Mouse (Mus musculus) neutrophil, adult 59 days (primary cell): ENCODE measurements around the gene Kcnc4. TPM values are rescaled to one million over a fixed set of nuclear protein-coding genes. Genes with fewer than 3 reads are reported as not detected.

Experiments
- total RNA-seq, 2 experiments: library from RNA; stranded (reverse); gene quantifications; 1 replicate in 1 of 2; 2 replicates in 1 of 2; pipeline ENCODE4 v1.2.4; 2023

The Kcnc4 gene
- not detected for total RNA-seq

DNA sequence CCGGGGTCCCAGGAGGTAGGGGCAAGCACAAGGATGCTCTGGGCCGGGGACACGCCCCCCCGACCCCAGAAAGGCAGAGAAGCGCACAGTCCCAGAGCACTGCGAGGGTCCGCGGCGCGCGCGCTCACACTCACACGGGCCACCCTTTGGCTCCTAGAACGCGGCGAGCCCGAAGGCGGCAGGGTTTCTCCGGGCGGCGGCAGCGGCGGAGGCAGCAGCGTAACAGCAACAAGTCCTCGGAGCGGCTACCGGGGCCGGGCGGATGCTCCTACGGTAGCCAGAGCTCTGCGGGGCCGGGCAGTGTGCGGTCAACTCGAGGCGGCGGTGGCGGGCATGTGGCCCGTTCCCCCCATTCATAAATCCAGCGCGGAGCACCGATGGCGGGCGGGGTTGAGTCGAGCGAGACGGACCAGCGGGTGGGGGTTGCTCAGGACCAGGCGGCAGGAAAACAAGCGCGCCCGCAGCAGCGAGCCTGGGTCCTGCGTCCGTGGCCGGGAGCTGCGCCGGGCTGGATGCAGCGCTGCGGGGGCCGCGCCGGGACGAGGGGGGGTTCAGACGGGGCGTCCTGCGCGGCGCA is at the start of gene Kcnc4:
Gene Kcnc4 (minus strand): TSS at position 357 of the 577 bp plus-strand sequence.

Other genes starting within 250 kb of the Kcnc4 start
- not detected for gene Cym, start 237.8 kb downstream of the Kcnc4 start, total RNA-seq
- not detected for gene A630076J17Rik, start 228.9 kb downstream of the Kcnc4 start, total RNA-seq
- gene Prok1, start 219.8 kb downstream of the Kcnc4 start, total RNA-seq, result not detected
- gene Lamtor5, start 180.7 kb downstream of the Kcnc4 start, total RNA-seq, result 10 to 100 TPM; 49.2 to 53.9 TPM
- under 1 TPM in 1 of 2 experiments, not detected in 1; 0.15 TPM for gene Slc16a4, start 168.3 kb downstream of the Kcnc4 start, total RNA-seq
- gene Rbm15, start 125.9 kb downstream of the Kcnc4 start, total RNA-seq, result 10 to 100 TPM; 33.7 to 33.9 TPM
- gene Slc6a17, start 58.5 kb upstream of the Kcnc4 start, total RNA-seq, result not detected
- not detected for gene Ubl4b, start 95.5 kb upstream of the Kcnc4 start, total RNA-seq
- gene Alx3, start 135.5 kb upstream of the Kcnc4 start, total RNA-seq, result not detected
- not detected for gene Gm10961, start 171.8 kb upstream of the Kcnc4 start, total RNA-seq
- gene Strip1, start 172.1 kb upstream of the Kcnc4 start, total RNA-seq, result 10 to 100 TPM; 41.5 to 42.1 TPM
- 10 to 100 TPM; 37.3 to 44.8 TPM for gene Ahcyl1, start 237.0 kb upstream of the Kcnc4 start, total RNA-seq